Mouse (Mus musculus) urinary bladder, adult 18-20 months (tissue): Measurements from ENCODE around the gene Mettl11b.
A peak's percentile ranks its signal among the peaks of the same experiment; 100 is the strongest.
"Not testable (repeated sequence)": the region's sequence is repeated elsewhere in the genome, so short reads cannot be mapped to it uniquely, and the experiment has no call there.

Experiments
- DNase-seq, 2 experiments: peaks; one replicate each; pipeline ENCODE4 v3.0.0; 2022; ENCODE audit warnings: low spot score in 2 of 2, mixed read lengths in 2 of 2

Gene Mettl11b

DNA sequence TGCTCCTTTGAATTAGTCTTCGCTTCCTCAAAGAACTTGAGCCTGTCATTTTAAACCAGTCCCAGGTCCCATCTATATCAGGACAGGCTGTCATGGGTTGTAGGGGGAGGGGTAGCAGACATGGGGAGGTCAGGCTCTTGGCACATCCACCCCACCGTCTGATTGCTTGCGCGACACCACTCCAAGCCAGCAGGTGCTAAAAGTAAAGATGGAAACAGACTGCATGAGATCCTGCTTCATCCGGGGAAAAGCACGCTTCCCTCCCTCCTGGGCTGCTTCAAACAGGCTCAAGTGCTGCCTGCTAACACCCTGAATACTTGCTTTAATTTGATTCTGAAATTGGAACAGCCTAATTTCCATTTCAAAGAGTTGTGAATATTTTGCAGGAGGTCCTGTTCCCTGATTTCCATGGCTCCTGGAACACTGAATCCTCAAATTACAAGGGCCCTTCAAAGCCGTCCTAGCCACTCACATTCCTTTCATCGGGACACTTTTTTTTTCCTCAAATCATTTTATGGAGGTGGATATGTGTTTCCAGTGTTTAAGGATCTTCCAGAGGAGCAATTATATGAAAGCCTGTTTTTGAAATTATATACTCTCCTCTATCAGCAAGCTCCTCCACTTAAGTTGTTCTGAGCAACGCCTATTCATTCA lies at the start of gene Mettl11b:
Gene Mettl11b (minus strand): TSS at position 127 of the 654 bp plus-strand sequence.
- no peak for DNase-seq

DNA sequence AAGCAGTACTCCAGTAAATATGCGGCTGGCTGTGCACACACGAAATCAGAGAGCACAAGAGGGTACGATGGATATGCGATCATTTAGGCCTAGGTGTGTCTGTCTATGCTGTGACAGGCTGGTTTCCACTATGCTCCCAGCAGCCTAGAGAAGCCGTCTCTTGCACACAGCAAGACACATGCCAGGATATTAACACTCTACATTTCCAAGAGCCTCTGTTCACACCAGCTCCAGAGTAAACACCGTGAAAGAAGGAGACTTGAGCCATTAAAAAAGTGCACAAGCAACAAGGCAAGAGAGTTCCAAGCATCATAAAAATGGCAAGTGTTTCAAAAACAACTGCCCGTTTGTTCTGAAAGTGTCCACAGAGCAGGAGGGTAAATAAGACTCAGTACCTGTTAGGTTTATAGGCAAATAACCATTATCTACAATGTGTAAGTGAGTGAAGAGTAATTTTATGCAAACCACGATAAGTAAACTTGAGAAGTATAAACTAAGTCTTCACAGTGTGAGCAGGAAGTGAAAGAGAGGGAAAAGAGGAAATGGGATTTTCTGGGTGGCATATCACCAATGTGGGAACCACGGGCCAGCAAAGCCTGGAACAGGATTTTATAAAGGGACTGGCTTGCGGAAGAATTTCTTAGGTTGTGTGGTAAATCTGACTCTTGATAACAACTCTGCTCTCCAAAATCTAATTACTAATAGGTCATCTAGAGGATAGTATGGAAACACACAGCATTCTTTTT lies 32.6 kb upstream of the Mettl11b start:
- DNase-seq, result no peak

DNA sequence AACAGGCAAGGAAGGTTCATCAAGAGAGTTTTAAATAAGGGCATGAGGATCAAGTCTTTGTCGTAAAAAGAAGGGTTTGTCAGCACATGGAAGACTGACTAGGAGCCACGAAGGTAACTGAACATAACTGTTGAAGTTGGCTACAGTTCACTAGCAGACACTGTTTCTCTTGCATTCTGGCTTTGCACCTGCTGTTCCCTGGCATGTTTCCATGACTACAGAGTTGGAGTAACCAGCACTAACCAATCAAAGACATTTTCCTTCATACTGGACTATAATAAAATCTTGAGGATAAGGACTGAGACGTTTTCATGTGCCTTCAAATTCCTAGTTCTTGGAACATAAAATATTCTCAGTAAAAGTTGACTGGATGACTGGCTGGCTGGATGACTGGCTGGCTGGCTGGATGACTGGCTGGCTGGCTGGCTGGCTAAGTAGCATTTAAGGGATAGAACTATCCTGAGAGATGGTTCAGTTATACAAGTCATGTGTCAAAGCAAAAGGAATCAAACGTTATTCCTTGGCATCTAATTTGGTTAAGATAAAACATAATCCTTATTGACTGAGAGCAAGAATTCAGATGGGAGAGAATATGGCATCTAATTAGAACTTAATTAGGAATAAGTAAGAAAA lies 26.4 kb upstream of the Mettl11b start:
- DNase-seq, result no peak

DNA sequence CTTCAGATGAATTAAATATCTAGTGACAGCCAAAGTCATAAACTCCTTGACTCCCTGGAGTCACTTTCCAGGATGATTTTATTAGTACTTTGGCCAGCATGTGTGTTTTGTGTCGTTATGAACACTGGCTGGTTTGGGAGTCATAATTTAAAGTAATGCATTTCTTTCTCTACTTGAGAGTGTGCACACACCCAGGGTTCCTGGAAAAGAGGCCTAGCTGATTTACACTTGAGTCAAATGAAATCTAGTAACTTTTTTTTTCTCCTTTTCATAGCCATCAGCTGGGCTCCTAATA lies 12.2 kb upstream of the Mettl11b start:
- DNase-seq, result no peak

DNA sequence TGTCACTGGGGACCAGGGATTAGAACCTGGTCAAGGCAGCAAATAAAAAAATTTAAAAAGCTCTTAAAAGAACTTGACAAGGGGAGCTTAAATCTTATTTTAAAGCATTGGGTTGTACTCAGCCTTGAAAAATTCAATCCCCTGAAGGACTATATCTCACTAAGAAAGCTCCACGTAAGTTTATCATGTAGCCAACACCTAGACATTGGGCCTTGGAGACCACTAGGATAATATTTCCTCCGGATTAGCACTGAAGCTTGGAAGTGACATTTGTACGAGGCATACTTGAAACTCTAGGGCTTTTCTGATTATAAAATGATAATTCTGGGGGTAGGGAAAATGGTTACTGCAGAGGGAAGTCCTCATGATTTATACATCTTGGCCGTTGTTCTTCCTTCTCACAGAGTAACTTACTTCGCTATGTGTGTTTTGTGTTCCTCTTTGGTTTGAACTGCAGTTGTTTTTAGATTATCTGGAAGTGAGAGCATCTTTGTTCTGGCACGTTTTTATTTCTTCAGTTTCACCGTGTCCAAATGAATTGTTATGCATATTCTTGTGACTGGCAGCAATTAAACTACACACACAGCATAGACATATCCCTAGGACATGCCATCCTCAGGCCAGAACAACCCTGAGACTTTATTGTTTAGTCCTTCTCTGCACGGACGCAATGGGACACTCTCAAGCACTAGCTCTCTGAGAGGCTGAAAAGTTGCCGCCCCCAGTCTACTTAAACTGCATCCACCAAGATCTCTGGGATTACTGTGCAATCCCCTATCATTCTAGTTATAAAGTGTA lies 11.6 kb upstream of the Mettl11b start:
- peak in 1 of 2 experiments; percentile 2 for DNase-seq

DNA sequence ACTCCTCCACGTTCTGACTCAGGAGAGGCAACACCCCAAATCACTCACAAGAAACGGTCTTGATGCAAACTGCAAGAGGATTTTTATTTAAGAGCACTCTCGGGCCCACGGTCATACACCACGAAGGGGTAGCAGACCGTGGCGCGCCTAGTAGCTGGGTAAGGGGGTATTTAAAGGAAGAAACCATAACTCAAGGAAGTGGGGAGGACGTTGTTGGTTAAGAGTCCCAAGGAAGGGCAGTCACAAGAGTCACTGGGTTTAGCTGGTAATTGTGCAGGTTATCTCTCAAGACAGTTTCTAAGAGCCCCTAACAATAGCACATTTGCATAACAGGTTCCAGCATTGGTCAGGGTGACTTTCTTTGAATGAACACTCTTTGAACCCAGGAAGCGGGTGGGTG lies 6.1 kb upstream of the Mettl11b start:
- DNase-seq, result not testable (repeated sequence)

DNA sequence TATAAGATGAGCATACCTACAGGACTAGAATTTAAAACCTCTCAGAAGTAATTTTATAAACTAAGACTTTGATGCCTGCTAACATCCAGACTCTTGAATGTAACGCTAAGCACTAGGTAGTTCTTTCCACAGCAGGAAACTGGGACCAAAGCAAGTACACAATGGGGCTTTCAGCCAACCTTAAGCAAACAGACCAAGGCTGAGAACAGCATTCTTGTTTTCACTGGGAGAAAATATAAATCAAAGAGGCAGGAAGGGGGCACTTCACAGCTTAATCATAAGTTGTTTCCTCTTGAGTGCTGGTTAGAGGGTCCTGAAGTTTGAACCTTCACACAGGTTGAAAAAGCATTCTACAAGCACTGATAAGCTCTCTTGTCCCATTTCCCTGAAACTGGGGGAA lies 1.1 kb downstream of the Mettl11b start:
- no peak for DNase-seq

DNA sequence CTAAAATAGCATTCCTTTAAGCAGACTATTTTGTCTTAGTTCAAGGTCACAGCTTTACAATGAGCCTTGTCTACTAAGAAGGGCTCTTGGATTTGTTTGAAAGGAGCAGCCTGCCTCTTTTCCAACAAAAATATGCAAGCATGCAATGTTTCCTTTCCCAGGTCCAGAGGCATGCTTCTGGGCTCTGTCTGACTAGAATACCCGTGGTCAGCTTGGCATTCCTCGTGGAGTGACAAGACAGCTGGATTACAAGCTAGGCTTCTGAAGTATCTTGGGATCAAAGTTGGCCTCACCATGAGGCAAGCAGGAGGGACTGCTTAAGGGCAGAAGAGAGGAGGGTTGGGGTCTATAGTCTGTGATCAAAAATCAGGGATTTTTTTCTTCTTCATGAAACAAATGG lies 16.4 kb downstream of the Mettl11b start:
- DNase-seq, result no peak

DNA sequence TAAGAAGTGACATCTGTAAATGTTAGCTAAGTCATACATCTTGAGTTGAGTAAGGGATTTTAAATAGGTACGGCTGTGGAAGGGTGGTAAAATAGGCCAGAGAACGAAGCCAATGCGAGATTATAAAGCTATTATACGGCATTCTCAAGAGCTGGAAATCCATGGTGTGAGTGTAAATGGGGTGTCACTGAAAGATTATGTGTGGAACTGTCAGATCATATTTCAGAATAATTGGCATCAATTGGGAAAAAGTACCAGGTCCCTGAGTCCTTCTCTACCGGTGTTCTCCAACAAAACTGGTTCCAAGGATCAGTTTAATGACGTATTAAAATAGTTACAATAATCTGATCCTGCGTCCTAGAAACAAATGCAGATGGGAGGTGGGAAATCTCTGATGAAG lies 24.5 kb downstream of the Mettl11b start:
- no peak for DNase-seq

DNA sequence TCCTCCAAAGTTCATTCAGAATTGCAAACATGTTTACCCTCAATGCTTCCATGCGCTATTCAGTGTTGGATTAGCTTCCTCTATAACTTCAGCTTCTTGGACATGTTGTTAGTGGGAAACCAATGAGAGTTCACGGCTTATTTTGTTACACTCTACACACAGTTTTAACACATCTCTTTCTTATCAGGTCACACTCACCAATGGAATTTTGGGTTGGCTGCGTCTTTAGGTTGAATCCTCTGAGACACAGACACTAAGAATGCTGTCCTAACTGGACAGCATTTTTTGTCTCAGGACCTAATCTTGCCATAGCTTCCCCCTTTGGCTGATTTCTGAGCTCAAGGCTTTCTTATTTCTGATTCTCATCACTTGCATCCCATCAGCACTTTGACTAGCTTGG lies 25.3 kb downstream of the Mettl11b start:
- no peak for DNase-seq

DNA sequence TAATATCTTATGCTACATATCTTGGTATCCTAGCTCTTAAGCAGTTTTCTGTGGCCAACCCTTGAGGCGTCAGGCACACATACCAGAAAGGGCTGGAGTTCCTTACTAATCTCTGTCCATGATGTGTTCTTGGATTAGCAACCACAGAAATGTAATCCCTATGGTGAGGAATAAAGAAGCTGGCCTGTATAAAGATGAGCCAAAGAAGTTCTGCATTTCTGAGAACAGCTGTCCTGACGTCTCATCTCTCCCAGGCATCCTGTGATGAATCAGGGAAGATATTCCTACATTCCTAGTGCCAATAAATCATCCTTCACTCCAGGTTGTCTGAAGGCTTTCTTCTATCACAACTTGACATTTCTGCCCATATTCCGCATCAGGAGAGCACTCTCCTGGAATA lies 33.2 kb downstream of the Mettl11b start:
- DNase-seq, result no peak

DNA sequence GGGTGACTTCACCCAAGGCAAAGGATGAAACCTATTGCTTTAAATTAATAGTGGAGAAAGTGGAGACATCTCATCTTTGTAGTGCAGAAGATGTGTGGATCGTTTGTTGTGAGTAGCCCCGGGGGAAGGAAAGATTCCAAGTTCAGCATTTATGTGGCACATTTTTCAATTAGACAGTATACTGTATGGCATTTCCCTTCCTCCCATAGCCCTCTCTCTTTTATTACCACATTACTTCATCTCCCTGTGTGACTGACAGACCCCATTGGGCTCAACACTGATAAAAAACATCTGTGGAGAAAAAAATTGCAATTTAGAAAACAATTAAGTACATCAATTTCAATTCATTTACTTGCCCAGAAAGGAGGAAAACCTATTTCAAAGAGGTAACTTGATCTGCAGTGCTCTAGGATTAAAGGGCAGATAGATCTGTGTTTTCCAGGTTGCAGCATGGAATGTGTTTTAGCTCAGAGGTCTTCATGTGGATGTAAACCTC lies 42.0 kb downstream of the Mettl11b start:
- no peak for DNase-seq

DNA sequence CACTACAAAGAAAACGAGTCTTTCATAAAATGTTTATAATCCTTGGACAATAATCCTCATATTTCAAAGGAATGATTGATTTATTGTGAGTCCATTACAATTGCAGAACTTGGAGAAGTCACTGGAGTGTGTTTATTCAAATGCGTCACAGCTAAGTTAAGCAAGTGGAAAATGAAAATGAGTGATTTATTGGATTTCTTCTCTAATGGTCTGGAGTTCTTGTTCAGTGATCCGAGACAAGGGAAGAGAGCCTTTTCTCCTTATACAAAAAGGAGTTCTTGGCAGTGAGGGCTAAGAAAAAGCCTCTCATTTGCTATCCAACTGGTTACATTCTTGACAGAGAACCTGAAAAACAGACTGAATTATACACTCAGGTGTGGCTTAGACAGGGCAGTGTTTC lies 42.9 kb downstream of the Mettl11b start:
- no peak for DNase-seq

DNA sequence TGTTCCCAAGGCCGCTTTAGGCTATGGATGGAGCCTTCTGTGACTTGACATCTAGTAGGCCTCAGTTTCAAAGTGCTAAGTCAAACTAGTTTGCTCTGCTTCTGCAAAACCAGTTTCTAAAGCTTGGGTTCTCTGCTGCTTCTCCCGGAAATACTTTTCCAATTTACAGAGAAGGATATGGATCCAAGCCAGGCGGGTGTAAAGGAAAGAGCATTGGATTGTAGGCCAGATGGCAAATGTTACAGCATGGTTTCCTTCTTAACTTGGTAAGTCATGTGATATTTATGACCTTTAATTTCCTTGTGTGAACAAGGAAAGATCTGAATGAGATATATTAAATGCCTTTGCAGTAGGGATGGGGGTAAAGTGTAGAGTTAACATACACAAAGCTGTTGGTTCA lies 52.2 kb downstream of the Mettl11b start:
- DNase-seq, result no peak

DNA sequence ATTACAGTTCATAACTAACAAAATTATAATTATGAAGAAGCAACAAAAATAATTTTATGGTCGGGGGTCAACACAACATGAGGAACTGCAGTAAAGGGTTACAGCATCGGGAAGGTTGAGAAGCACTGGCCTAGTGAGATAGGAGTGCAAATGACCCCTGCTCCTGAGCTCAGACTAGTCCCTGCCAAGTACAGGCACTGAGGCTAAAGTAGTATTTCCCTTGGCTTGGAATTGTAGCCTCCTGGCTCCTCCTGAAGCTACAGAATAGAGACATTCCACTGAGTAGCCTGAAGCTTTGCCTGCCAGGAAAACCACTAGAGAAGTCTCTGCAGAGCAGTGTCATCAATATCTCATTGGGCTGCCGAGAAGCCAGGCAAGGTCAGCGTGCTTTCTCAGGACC lies 53.7 kb downstream of the Mettl11b start:
- no peak for DNase-seq

DNA sequence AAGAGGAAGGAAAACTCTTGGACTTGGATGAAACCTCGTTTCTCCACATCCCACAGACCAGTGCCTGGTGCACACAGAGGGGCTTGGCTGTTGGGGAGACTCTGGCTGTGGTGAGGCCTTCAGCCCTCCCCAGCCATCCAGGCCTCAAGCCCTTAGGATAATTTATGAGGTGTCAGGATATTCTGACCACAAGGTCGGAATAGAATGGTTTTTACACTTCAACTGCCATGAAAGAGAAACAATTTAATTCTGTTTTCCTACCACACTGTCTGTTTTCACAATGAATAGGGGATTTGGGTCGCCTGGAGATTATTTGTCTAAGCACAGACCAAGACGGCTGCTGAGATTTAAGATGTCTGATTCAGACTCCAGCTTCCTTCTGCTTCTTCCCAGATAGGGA lies 54.3 kb downstream of the Mettl11b start:
- no peak for DNase-seq

DNA sequence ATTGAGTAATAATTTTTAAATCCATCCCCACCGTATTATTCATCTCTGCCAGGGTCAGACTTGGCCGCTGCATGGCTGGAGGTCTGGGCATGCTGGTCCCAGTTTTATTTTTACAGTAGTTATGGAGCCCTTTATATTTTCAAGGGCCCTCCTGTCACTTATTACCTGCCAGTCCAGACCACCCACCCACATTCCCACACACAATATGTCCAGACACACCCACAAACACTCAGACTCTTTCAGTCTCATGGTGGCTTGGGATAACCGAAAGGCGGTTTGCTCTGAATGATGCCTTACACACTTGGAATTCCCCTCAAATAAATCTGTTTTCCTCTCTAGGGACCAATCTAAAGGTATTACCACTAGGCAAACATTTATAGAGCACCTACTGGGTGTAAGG lies 55.1 kb downstream of the Mettl11b start:
- no peak for DNase-seq

DNA sequence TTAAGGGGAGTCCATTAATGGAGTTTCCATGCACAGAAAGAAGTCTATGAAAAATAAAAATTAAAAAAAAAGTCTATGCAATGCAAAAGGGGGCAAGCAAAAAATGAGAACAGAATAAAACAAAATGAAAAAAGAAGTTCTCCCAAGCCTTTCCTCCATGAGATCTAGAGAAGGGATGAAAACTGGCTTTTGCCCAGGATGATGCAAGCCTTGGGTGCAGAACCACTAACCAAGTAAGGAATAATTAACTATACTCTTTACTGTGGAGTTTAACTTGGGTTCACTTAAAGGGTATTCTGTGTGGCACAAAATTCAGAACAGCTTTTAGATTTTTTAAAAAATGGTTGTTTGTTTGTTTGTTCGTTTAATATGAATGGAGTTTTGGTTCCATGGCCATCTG lies 62.6 kb downstream of the Mettl11b start:
- no peak for DNase-seq

DNA sequence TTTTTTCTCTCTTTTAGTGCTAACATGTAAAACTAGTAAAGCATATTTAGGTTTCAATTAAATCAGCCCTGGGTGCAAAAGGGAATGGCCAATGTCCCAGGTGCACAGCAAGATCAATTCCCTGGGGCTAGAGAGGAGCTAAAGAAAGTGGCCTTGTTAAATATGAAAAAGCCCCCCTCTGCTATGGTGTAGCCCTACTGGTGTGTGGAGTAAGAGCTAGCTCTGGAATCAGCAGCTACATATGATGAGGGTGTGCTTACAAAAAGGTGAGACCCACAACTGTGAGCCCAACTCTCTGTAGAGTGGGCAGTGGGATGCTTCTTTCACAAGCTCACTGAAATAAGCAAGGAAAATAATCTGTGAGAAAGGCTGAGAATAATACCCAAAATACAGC lies 66.5 kb downstream of the Mettl11b start:
- DNase-seq, result no peak

DNA sequence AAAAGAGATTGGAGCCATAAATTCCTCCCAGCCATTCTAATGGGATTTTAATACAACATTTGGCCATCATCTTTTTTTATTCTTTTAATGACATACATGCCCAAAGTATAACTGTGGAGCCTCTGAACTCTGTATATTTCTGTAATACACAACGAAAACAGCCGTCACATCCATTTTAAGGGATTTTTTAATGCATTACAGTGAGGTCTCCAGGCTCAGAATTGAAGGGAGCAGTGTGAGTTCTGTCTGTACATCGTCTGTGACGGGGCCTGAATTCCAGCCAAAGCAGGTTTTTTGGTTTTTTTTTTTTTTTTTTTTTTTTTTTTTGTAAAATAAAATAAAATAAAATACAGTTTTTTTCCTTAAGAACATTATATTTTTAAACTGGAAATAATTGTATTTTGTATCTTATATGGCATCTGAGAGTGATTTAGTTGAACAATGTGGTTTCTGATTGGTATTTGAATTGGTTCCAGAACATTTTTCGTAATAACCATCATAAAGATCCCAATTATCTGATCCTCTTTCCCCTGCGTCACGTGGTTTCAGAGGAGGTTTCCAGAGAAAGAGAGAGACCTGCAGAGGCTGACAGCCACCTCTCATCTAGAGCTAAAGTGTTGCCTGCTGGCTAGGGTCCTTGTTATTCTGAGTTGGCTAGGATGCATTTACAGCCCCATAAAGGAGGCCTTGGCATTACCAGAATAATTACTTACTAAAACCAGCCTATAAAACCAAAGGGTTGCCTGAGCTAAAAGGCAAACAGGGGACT lies 67.1 kb downstream of the Mettl11b start:
- no peak for DNase-seq

DNA sequence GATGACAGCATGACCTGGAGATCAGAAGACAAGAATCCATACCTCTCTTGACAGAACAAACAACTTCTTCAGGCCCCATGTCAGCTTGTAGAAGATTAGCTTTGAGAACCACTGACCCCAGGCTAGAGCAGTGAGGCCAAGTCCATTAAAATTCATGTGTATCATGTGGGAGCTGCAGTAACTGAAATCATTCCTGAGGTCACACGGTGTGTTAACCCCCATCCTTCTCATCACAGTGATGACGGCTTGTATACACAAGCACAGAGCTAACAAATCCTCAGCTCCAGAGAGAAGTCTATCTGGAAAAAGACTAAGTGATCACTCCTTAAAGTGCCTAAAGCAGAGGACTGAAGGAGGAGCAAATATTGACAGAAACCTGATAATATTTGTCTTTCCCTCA lies 68.0 kb downstream of the Mettl11b start:
- DNase-seq, result no peak

DNA sequence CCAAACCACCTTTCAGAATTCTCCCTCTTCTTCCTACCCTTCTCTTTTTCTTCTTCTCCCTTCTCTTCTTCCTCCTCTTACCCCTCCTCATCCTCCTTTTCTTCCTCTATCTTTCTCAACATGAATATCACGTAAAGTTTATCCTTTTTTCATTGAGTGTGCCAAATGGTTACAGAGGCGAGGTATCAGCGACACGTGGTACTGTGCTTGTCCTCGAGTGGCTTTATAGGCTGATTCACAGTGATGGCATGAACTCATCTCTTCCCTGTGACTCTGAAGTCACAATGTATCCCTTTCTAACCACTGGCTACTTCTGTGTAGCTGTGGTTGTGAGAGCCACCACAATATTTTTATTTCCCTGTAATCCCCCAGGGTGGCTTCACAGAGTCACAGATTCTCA lies 68.6 kb downstream of the Mettl11b start:
- no peak for DNase-seq
